Mouse (Mus musculus): ENCODE data around the gene Nrg3. TPM values are rescaled to one million over a fixed set of nuclear protein-coding genes. Genes with fewer than 3 reads are reported as not detected.
"Not testable (repeated sequence)": the region's sequence is repeated elsewhere in the genome, so short reads cannot be mapped to it uniquely, and the experiment has no call there.

The Nrg3 gene
- total RNA-seq, 2 experiments from 2014 or later: not detected

GRCm38 (mm10) chr14:39240267-39240666, 232.6 kb downstream of the Nrg3 start:
- ATAC-seq (ENCODE audit: poor library complexity, severe bottlenecking): no peak

- no peak for ATAC-seq (ENCODE audit: poor library complexity, severe bottlenecking)
Measured at GRCm38 (mm10) chr14:39211472-39211871, 261.4 kb downstream of the Nrg3 start.

GRCm38 (mm10) chr14:39191946-39192345, 280.9 kb downstream of the Nrg3 start:
- no peak for ATAC-seq (ENCODE audit: poor library complexity, severe bottlenecking)

GRCm38 (mm10) chr14:39173709-39174108, 299.2 kb downstream of the Nrg3 start:
- ATAC-seq (ENCODE audit: poor library complexity, severe bottlenecking): no peak

- ATAC-seq (ENCODE audit: poor library complexity, severe bottlenecking): no peak
Measured at GRCm38 (mm10) chr14:39160140-39160539, 312.7 kb downstream of the Nrg3 start.

- ATAC-seq (ENCODE audit: poor library complexity, severe bottlenecking): no peak
Measured at GRCm38 (mm10) chr14:39155462-39155861, 317.4 kb downstream of the Nrg3 start.

- ATAC-seq (ENCODE audit: poor library complexity, severe bottlenecking): no peak
Measured at GRCm38 (mm10) chr14:39129766-39130165, 343.1 kb downstream of the Nrg3 start.

- no peak for ATAC-seq (ENCODE audit: poor library complexity, severe bottlenecking)
Measured at GRCm38 (mm10) chr14:39117977-39118376, 354.9 kb downstream of the Nrg3 start.

GRCm38 (mm10) chr14:39116522-39117231, 356.2 kb downstream of the Nrg3 start:
- not testable (repeated sequence) for ATAC-seq (ENCODE audit: poor library complexity, severe bottlenecking)

- ATAC-seq (ENCODE audit: poor library complexity, severe bottlenecking): no peak
Measured at GRCm38 (mm10) chr14:39109566-39109965, 363.3 kb downstream of the Nrg3 start.

- no peak for ATAC-seq (ENCODE audit: poor library complexity, severe bottlenecking)
Measured at GRCm38 (mm10) chr14:39106776-39107175, 366.1 kb downstream of the Nrg3 start.

GRCm38 (mm10) chr14:39095219-39095618, 377.7 kb downstream of the Nrg3 start:
- no peak for ATAC-seq (ENCODE audit: poor library complexity, severe bottlenecking)

GRCm38 (mm10) chr14:39079461-39079860, 393.4 kb downstream of the Nrg3 start:
- no peak for ATAC-seq (ENCODE audit: poor library complexity, severe bottlenecking)

- ATAC-seq (ENCODE audit: poor library complexity, severe bottlenecking): no peak
Measured at GRCm38 (mm10) chr14:39051542-39051941, 421.3 kb downstream of the Nrg3 start.

- no peak for ATAC-seq (ENCODE audit: poor library complexity, severe bottlenecking)
Measured at GRCm38 (mm10) chr14:39049021-39049420, 423.9 kb downstream of the Nrg3 start.

- ATAC-seq (ENCODE audit: poor library complexity, severe bottlenecking): no peak
Measured at GRCm38 (mm10) chr14:39044290-39044689, 428.6 kb downstream of the Nrg3 start.

- no peak for ATAC-seq (ENCODE audit: poor library complexity, severe bottlenecking)
Measured at GRCm38 (mm10) chr14:39043793-39044192, 429.1 kb downstream of the Nrg3 start.

- no peak for ATAC-seq (ENCODE audit: poor library complexity, severe bottlenecking)
Measured at GRCm38 (mm10) chr14:39043384-39043783, 429.5 kb downstream of the Nrg3 start.

GRCm38 (mm10) chr14:39039046-39039445, 433.8 kb downstream of the Nrg3 start:
- no peak for ATAC-seq (ENCODE audit: poor library complexity, severe bottlenecking)

GRCm38 (mm10) chr14:39034482-39034881, 438.4 kb downstream of the Nrg3 start:
- ATAC-seq (ENCODE audit: poor library complexity, severe bottlenecking): no peak

GRCm38 (mm10) chr14:39023065-39023464, 449.8 kb downstream of the Nrg3 start:
- ATAC-seq (ENCODE audit: poor library complexity, severe bottlenecking): no peak

GRCm38 (mm10) chr14:39014126-39014525, 458.8 kb downstream of the Nrg3 start:
- no peak for ATAC-seq (ENCODE audit: poor library complexity, severe bottlenecking)

- no peak for ATAC-seq (ENCODE audit: poor library complexity, severe bottlenecking)
Measured at GRCm38 (mm10) chr14:38997843-38998242, 475.0 kb downstream of the Nrg3 start.
